Mouse (Mus musculus): ENCODE results near the gene Scamp4. TPM values are rescaled to one million over a fixed set of nuclear protein-coding genes. Genes with fewer than 3 reads are reported as not detected.

Scamp4 gene
- polyA plus RNA-seq, 1 experiment from 2014 or later: 86.1 TPM

DNA sequence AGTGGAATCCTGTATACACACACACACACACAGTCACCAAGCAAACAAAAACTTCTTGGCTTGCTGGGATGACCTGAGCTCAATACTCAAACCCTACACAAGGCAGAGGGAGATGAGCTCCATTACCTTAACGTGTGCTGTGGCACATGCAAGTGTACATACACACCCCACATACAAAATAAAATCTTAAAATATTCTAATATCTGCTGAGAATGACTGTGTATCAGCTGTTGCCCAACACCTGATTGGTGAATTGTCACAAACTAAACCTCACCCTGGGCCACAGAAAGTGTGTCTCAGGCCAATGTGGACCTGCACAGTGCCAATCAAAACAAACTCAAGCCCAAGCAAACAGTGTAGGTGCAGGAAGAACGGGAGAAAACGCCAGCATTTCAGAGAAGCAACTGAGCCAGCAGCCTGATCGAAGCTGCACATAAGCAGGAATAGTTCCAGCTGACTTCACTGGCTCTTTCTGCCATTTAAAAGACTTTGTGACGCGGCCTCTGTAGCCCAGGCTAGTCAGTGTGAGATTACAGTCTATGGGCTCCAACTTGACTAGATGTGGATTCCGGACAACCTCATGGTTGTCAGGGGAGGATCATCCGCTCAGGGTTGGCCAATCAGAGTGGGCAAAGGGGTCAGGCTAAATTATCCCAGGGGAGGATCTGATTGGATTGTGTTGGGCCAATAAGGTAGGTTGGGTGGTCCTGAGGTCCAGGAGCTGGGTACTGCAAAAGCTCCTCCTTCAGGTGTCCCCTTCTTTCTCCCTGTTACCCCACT, 17.0 kb downstream of the Scamp4 start:
- peaks cover 13% of the 10 kb centered on the region for H3K36me3 ChIP-seq
- H3K9me3 ChIP-seq: no peaks in the 10 kb centered on the region
- no peak overlapping the region for H3K4me2 ChIP-seq
- no peak for ATAC-seq (ENCODE audit: insufficient read depth, low FRiP score, low read depth)
- no peak overlapping the region for H3K9ac ChIP-seq
- WGBS: 38% methylated on average over 8 of the region's 8 CpGs
- no peak overlapping the region for H3K4me3 ChIP-seq (replicated peaks)
- no peaks in the 10 kb centered on the region for H3K27me3 ChIP-seq (replicated peaks)
- H3K4me1 ChIP-seq: peaks cover 17% of the 10 kb centered on the region
- no peak overlapping the region for H3K27ac ChIP-seq

DNA sequence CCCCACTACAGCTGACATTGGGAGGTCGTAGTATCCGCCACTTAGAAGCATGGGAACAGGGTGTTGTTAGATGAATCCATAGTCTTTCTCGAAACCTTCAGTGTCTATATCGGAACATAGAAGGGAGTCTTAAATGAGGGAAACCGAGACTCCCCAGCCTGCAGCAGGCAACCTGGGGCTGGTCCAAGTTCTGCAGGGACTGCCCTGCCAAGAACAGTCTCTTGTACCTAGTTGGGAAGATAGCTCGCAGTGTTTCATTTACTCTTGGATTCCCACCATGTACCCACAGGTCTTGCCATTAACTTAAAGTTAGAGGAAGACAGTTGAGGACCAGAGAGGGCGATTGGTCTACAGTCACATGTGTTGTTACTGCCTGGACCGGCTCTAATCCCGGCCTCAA, 17.7 kb downstream of the Scamp4 start:
- WGBS: 81% methylated on average over 9 of the region's 9 CpGs
- no peak overlapping the region for H3K4me3 ChIP-seq (replicated peaks)
- ATAC-seq (ENCODE audit: insufficient read depth, low FRiP score, low read depth): no peak
- H3K27me3 ChIP-seq (replicated peaks): no peaks in the 10 kb centered on the region
- H3K4me2 ChIP-seq: no peak overlapping the region
- no peak overlapping the region for H3K9ac ChIP-seq
- H3K27ac ChIP-seq: no peak overlapping the region
- H3K9me3 ChIP-seq: no peaks in the 10 kb centered on the region
- H3K36me3 ChIP-seq: peaks cover 6% of the 10 kb centered on the region
- H3K4me1 ChIP-seq: peaks cover 22% of the 10 kb centered on the region

DNA sequence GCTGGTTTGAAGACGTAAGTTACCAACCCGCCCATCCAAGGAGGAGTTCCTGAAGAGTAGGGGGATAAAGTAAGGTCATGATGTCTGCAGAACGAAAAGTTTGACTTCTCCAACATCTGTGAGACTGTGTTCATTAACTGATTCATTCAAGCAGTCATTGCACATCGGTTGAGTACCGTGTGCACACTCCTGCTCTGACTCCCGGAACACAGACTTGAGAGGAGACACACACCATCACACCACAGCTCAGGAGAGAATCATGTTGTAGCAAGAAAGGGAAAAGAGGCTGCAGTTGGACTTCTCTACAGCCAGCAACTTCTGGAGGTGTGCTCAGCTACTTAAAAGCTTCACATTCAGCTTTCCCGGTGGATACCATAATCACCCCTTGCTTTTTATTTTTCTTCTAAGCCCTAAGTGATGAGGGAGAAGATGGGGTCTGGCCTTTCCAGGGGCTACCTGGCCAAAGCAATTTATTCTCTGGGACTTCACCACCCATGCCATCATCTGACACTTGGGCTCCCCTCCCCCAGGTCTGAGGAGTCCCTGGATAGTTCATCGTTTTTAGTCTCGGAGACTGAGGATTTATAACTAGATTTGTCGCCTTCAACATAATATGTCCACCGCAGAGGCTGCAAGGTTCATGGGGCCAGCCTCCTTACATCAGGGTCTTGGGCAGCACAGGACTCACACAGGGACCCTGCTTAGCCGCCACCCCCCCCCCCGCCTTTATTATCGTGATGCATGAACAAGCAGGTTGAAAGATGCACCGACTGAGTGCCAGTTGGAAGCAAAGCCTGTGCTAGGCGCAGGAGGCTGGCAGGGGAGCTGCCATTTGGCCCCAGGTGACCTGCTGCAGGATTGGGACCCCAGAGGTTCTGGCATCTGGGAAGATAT, 18.4 kb downstream of the Scamp4 start:
- Histone ChIP-seq H3K27me3 (replicated peaks) (no peaks in the 10 kb centered on the region), H3K36me3 (peaks cover under 1% of the 10 kb centered on the region; the same call in 1 of the 2 replicates), H3K4me2 (peak overlapping the region; percentile 74), H3K9ac (peak overlapping the region; percentile 40; the same call in 1 of the 2 replicates), H3K27ac (peak overlapping the region; percentile 98), H3K4me1 (peaks cover 25% of the 10 kb centered on the region), H3K4me3 (replicated peaks) (peak overlapping the region; percentile 92), H3K9me3 (no peaks in the 10 kb centered on the region)
- no peak for ATAC-seq (ENCODE audit: insufficient read depth, low FRiP score, low read depth)
- 53% methylated on average over 16 of the region's 16 CpGs for WGBS

DNA sequence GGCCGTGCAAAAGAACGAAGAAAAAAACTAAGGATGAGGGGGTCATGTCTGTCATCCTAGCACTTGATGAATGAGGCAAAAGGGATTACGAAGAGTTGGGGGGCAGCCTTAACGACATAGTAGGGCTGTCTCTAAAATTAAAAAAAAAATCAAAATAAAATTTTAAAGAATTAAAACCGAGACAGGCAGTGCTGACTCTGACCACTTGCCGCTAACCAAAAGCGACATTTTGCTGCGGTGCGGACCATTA, 18.9 kb downstream of the Scamp4 start:
- H3K4me2 ChIP-seq: peak overlapping the region; percentile 74
- H3K27me3 ChIP-seq (replicated peaks): no peaks in the 10 kb centered on the region
- H3K9ac ChIP-seq: peak overlapping the region; percentile 40; the same call in 1 of the 2 replicates
- peak overlapping the region; percentile 98 for H3K27ac ChIP-seq
- peak overlapping the region; percentile 92 for H3K4me3 ChIP-seq (replicated peaks)
- H3K4me1 ChIP-seq: peaks cover 25% of the 10 kb centered on the region
- 1% methylated on average over 9 of the region's 9 CpGs for WGBS
- ATAC-seq (ENCODE audit: insufficient read depth, low FRiP score, low read depth): no peak
- no peaks in the 10 kb centered on the region; the same call in 1 of the 2 replicates for H3K36me3 ChIP-seq
- no peaks in the 10 kb centered on the region for H3K9me3 ChIP-seq

DNA sequence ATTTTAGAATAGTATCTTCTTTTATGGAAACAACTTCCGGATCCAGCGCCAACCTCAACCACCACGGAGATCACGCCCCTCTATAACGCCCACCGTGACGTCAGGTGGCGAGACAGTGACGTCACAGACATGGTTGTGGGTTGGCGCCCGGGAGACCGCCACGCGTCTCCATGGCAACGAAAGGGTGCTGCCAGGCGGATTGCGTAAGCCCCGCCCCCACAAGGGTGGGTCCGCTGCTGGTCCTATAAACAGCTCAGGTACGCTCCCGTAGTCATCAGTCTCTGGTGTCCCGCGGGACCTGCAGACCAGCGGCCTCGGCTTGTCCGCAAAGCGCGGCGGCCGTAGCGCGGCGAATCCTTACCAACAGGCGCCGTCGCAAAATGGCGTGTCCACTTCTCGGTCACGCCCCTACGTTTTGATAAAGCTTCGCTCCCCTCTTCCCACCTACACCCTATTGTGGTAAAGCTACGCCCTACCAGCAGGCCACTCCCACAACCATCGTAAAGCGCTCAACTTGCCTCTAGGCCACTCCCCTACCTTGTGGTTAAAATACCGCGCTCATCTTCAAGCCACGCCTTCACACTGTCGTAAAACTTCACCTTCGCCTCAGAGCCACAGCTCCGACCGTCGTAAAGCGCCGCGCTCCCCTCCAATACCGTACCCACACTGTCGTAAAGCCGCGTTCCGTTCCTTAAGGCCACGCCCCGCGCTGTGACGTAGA, 19.4 kb downstream of the Scamp4 start:
- no peaks in the 10 kb centered on the region for H3K9me3 ChIP-seq
- peak overlapping the region; percentile 98 for H3K27ac ChIP-seq
- peak overlapping the region; percentile 74 for H3K4me2 ChIP-seq
- WGBS: under 1% methylated on average over 64 of the region's 64 CpGs
- H3K27me3 ChIP-seq (replicated peaks): no peaks in the 10 kb centered on the region
- H3K4me1 ChIP-seq: peaks cover 26% of the 10 kb centered on the region
- H3K36me3 ChIP-seq: no peaks in the 10 kb centered on the region; the same call in 1 of the 2 replicates
- H3K9ac ChIP-seq: peak overlapping the region; percentile 7; the same call in 1 of the 2 replicates
- peak overlapping the region; percentile 92 for H3K4me3 ChIP-seq (replicated peaks)
- ATAC-seq (ENCODE audit: insufficient read depth, low FRiP score, low read depth): peak; percentile 96

DNA sequence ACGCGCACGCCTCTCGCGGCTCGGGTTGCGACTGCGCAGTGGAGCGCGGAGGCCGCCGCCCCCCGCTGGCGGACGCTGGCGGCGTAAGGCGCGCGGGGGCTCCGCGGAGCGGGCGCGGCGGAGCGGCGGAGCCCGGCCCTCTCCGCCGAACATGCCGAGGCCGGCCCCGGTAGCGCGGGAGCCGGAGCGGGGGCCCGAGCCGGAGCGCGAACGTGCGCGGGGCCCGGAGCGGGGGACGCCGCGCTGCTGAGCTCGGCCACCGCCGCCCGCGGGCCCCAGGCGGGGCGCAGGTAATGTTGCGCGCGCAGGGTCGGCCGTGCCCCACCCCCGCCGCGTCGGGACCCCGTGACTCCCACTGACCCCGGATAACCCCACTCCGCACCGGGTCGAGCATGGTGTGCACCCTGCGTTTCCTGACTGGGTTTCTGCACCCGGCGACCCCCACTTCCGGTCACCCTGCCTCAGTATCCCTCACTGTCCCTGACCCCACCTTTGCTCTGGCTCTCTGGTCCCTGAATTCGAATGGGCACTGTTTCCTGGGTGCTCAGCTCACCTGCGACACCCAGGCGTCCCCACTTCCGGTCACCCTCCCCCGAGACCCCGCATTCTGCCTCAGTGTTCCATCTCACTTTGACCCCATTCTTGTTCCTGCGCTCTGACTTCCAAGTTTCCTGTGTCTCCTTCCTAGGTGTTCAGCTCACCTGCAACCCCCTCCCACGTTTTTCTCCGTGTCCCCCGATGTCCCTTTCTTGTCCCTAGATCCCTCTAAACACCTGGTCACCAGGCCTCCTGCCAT, 20.2 kb downstream of the Scamp4 start, which contains the start of gene Csnk1g2:
Gene Csnk1g2, plus strand, starts transcription at position 178 of the 796 bp plus-strand sequence.
- peak; percentile 15 for ATAC-seq (ENCODE audit: insufficient read depth, low FRiP score, low read depth)
- H3K9me3 ChIP-seq: no peaks in the 10 kb centered on the region
- no peaks in the 10 kb centered on the region; the same call in 1 of the 2 replicates for H3K36me3 ChIP-seq
- peak within 1 kb of the TSS; percentile 92 for H3K4me3 ChIP-seq (replicated peaks)
- peak within 1 kb of the TSS; percentile 94 for H3K9ac ChIP-seq
- H3K4me2 ChIP-seq: peak within 1 kb of the TSS; percentile 78
- under 1% methylated on average over 82 of the region's 85 CpGs for WGBS
- peak within 1 kb of the TSS; percentile 98 for H3K27ac ChIP-seq
- no peaks in the 10 kb centered on the region for H3K27me3 ChIP-seq (replicated peaks)
- H3K4me1 ChIP-seq: peaks cover 34% of the 10 kb centered on the region

DNA sequence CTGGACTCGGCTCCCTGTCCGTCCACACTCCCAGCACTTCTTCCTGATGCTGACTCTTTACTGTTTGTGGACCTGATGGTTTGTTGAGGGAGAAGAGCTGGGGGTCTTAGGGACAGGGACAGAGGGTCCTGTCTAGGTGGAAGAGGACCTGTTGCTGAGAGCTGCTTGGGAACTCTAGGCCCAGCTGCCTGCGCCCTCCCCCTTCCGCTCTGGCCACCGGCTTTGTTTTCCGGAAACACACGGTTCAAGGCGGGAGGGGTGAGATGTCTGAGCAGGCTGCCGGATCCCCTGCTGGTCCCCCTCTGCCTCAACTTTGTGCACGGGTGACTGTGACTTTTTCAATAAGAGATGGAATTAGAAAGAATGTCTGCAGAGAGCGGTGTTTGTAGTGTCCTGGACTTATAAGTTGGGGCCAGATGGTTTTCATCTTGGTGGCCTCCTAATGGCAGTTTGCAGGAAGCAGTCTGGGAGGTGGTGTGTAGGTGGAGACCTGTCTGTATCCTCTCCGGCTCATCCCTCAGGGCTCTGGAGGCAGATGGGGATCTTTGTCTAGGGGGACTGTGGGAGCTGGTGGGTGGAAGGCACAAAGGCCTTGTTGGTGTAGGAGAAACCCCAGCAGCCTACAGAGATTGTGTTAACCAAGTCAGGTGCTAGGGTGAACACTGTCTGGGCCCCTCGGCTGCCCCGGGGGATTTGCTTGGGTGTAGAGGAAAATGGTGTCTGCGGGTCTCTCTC, 21.0 kb downstream of the Scamp4 start:
- H3K4me2 ChIP-seq: peak overlapping the region; percentile 78
- peak overlapping the region; percentile 92 for H3K4me3 ChIP-seq (replicated peaks)
- peak overlapping the region; percentile 89 for H3K27ac ChIP-seq
- no peak for ATAC-seq (ENCODE audit: insufficient read depth, low FRiP score, low read depth)
- H3K4me1 ChIP-seq: peaks cover 39% of the 10 kb centered on the region
- H3K9me3 ChIP-seq: no peaks in the 10 kb centered on the region
- WGBS: 10% methylated on average over 15 of the region's 15 CpGs
- peak overlapping the region; percentile 94 for H3K9ac ChIP-seq
- H3K36me3 ChIP-seq: no peaks in the 10 kb centered on the region; the same call in 1 of the 2 replicates
- H3K27me3 ChIP-seq (replicated peaks): no peaks in the 10 kb centered on the region

DNA sequence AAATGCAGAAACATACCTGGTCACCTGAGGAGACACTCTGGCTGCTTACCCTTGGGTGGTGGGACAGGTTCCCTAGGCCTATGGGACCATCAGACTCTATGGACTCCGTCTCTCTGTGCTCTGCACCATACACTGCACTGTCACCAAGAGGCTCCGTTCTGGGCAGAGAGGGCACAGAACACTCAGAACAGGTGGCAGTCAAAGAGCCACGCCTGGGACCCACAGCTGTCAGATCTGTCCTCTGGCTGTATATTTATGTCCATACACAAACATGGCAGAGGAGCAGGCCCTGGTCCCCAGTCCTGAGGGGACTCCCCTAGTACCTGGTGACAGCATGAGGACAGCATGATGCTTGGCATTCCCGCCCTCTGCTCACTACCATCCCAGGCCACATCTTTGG, 23.1 kb downstream of the Scamp4 start:
- WGBS: 86% methylated on average over 4 of the region's 4 CpGs
- Histone ChIP-seq H3K9me3 (no peaks in the 10 kb centered on the region), H3K4me2 (no peak overlapping the region), H3K27ac (no peak overlapping the region), H3K27me3 (replicated peaks) (no peaks in the 10 kb centered on the region), H3K9ac (no peak overlapping the region), H3K36me3 (no peaks in the 10 kb centered on the region; the same call in 1 of the 2 replicates), H3K4me1 (peaks cover 39% of the 10 kb centered on the region), H3K4me3 (replicated peaks) (no peak overlapping the region)
- ATAC-seq (ENCODE audit: insufficient read depth, low FRiP score, low read depth): no peak

DNA sequence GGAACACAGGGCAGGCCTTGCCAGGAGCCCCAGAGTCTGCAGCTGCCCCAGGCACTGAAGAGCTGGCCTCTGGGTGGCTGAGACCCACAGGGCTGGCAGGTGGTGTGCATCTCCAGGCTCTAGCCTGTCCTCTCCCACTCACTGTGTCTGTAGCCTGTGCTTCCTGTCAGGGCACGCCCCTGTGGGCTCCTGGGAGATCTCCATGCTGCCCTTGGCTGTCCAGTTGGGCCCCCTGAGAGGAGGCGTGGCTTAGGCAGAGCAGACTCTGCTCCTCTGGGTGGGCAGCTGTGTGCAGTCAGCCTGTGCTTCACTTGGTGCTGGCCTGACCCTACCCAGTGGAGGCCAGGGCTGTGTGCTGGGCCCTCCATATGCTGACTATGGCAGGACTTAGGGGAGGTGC, 25.0 kb downstream of the Scamp4 start:
- H3K27ac ChIP-seq: peak overlapping the region; percentile 33; the same call in 1 of the 2 replicates
- H3K27me3 ChIP-seq (replicated peaks): no peaks in the 10 kb centered on the region
- H3K4me2 ChIP-seq: no peak overlapping the region
- H3K9me3 ChIP-seq: no peaks in the 10 kb centered on the region
- H3K9ac ChIP-seq: no peak overlapping the region
- 0 out of 2 replicates have a peak, but pooled peaks have one; percentile 14 for ATAC-seq (ENCODE audit: insufficient read depth, low FRiP score, low read depth)
- H3K4me1 ChIP-seq: peaks cover 34% of the 10 kb centered on the region
- H3K4me3 ChIP-seq (replicated peaks): 0 out of 2 replicates have a peak overlapping the region, but pooled peaks have one; percentile 0
- H3K36me3 ChIP-seq: no peaks in the 10 kb centered on the region; the same call in 1 of the 2 replicates
- 26% methylated on average over 2 of the region's 2 CpGs for WGBS

DNA sequence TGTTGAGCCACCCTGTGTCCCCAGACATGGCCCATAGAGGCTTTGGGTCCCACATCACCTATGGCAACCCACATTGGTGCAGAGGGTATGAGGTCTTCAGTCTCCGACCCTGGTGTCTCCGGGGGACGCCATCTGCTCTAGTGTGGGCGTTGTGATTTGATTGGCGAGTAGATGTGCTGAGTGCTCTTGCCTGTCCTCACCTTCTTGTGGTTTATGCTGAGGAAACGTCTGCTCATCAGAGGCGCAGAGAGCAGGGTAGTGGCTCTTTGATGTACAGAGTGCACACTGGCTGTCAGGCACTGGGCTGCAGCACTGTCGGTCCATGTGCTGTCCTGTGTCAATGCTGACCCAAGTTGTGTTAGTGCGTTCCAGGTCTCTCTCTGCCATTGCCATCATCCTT, 26.3 kb downstream of the Scamp4 start:
- no peak for ATAC-seq (ENCODE audit: insufficient read depth, low FRiP score, low read depth)
- Histone ChIP-seq H3K9me3 (no peaks in the 10 kb centered on the region), H3K4me3 (replicated peaks) (no peak overlapping the region), H3K27me3 (replicated peaks) (no peaks in the 10 kb centered on the region), H3K9ac (no peak overlapping the region), H3K4me2 (no peak overlapping the region), H3K36me3 (peaks cover 3% of the 10 kb centered on the region; the same call in 1 of the 2 replicates), H3K4me1 (peaks cover 29% of the 10 kb centered on the region), H3K27ac (no peak overlapping the region)
- 84% methylated on average over 9 of the region's 9 CpGs for WGBS
